Mouse (Mus musculus): Measurements from ENCODE around the gene Spdye4b. TPM values are rescaled to one million over a fixed set of nuclear protein-coding genes. Genes with fewer than 3 reads are reported as not detected.
A peak's percentile ranks its signal among the peaks of the same experiment; 100 is the strongest.
"Not testable (repeated sequence)": the region's sequence is repeated elsewhere in the genome, so short reads cannot be mapped to it uniquely, and the experiment has no call there.

The Spdye4b gene
- not detected for total RNA-seq (2018; cell fraction: chromatin; rRNA removed)
- not detected for total RNA-seq (2018; cell fraction: cytosol; rRNA removed)
- not detected for total RNA-seq (2018; cell fraction: nucleus; rRNA removed)
- not detected in 3 replicates for polyA plus RNA-seq (2018)

DNA sequence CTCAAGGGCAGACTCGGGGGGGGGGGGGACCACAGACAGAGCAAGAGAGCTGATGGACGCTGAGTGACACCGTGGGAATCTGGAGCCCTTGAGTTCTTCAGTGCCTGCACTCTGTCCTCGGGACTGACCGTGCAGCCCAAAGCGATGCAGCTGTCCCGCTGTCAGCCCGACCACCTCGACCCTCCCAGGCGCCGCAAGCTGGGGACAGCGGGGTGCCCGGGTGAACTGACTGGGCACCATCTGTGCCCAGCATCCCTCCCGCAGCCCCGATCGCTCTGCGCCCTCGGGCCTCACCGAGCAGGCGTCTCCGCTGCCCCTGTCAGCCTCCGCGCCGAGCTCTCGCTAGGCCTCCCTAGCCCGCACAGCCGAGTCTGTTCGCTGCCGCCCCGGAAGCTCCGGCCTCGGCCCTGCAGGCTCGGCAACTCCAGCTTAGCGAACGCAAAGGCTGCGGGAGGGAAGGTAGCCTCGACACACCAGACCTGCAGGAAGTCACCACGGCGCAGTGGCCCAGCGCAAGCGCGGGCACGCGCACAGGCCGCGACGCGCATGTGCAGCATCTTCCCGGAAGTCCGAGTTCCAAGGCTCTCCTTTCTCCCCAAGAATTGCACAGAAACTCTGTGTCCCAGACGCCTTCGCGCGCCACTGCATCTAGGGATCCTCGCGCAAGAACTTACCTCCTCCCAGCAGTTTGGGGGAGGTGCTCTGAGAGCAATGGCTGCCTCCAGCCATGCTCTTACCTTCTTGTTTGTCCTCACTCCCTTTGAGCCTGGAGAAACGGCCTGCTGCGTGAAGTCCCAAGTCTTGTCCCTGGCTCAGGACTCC, at the start of gene Spdye4b, which contains the start of gene Rbak:
Gene Spdye4b, plus strand, starts transcription at position 763 of the 822 bp plus-strand sequence.
Gene Rbak, minus strand, starts transcription at position 521 of the 822 bp plus-strand sequence.
- Histone ChIP-seq H3K27ac (no peak within 1 kb of the TSS), H3K36me3 (ENCODE audit: inconsistent target) (peaks cover 30% of the 10 kb centered on the region), H3K4me3 (ENCODE audit: inconsistent target) (peak within 1 kb of the TSS; percentile 40), H3K79me2 (ENCODE audit: inconsistent target) (peaks cover 9% of the 10 kb centered on the region)
- 2% methylated on average over 58 of the region's 58 CpGs for WGBS (ENCODE audit: missing documents)

DNA sequence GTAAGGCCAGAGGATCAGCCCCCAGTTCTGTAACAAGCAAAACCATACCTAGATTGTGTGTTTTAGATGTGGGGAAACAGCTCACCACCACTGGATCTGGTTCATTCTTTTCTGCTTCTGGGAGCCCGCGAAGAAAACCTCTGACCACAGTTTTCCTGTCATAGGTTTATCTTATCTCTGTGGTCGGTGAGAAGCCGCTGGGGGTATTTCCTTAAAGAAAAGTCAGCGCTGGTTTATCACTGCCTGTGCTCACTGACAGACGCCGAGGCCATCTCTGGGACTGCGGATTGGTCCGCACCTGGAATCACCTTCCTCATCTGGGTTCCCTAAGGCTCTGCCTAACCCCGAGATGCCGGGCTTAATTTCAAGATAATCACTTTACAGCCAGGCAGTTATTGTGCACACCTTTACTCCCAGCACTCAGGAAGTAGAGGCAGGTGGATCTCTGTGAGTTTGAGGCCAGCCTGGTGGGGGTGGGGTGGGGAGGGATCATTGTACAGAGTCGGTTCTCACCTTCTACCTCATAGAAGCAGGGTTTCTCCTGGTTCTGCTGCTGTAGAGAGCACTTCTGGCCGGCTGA, 47.8 kb upstream of the Spdye4b start:
- no peak overlapping the region for H3K27ac ChIP-seq
- no peaks in the 10 kb centered on the region for H3K36me3 ChIP-seq (ENCODE audit: inconsistent target)
- no peaks in the 10 kb centered on the region for H3K79me2 ChIP-seq (ENCODE audit: inconsistent target)
- H3K4me3 ChIP-seq (ENCODE audit: inconsistent target) = no peak overlapping the region
- 28% methylated on average over 13 of the region's 13 CpGs for WGBS (ENCODE audit: missing documents)

DNA sequence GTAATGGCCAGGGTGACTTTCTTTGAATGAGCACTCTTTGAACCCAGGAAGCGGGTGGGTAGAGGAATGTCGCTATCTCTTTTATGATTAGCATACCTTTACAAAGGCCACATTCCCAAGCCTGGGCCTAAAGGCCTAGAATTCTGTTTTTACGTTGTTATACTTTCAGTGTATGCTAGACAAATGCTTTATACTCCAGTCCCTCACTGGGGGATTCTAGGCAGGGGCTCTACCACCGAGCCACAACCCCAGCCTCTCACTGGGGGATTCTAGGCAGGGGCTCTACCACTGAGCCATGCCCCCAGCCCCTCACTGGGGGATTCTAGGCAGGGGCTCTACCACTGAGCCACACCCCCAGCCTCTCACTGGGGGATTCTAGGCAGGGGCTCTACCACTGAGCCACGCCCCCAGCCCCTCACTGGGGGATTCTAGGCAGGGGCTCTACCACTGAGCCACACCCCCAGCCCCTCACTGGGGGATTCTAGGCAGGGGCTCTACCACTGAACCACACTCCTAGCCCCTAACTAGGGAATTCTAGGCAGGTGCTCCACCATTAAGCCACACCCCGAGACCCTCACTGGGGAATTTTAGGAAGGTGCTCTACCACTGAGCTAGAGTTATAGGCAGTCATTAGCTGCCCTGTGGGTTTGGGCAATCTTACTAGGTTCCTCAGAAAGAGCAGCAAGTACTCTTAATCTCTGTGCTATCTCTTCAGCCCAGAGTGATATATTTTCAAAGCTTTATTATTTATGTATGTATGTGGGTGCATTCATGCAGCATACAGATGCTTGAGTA, 46.4 kb upstream of the Spdye4b start:
- not testable (repeated sequence) for H3K4me3 ChIP-seq (ENCODE audit: inconsistent target); H3K36me3 ChIP-seq (ENCODE audit: inconsistent target); H3K79me2 ChIP-seq (ENCODE audit: inconsistent target); H3K27ac ChIP-seq
- WGBS (ENCODE audit: missing documents) = 91% methylated on average over 3 of the region's 6 CpGs

DNA sequence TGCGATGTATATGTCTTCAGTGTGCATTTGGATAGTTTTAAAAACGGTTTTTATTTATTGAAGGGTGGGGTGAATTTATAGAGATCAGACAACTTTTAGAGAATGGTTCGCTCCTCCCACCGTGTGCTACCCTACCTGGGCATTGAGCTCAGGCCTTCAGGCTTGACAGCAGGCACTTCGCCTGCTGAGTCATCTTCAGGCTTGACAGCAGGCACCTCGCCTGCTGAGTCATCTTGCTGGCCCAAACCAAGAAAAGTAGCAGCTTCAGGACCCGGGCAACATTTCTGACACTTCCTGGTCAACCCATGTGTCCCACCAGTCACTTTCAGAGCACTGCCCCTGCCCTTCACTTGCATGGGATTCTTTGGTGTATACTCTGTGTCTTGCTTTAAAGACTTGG, 45.8 kb upstream of the Spdye4b start:
- 72% methylated on average over 7 of the region's 7 CpGs for WGBS (ENCODE audit: missing documents)
- Histone ChIP-seq H3K4me3 (ENCODE audit: inconsistent target) (no peak overlapping the region), H3K27ac (no peak overlapping the region), H3K36me3 (ENCODE audit: inconsistent target) (no peaks in the 10 kb centered on the region), H3K79me2 (ENCODE audit: inconsistent target) (no peaks in the 10 kb centered on the region)

DNA sequence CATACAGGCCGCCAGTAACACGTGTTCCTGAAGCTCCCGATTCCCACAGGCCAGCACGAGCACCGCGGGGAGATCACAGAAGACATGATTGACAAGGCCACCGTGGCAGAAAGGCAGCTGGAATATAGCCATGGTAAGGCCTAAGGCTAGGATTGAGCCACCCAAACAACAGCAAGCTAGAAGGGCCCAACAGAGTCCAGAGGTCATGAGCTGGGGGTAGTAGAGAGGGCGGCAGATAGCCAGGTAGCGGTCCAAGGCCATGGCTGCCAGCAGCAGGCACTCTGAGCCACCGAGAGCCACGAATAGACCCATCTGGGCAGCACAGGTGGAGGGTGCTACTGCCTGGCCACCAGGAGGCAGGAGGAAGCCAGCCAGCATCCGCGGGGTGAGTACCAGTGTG, 43.2 kb upstream of the Spdye4b start:
- Histone ChIP-seq H3K36me3 (ENCODE audit: inconsistent target) (no peaks in the 10 kb centered on the region), H3K79me2 (ENCODE audit: inconsistent target) (no peaks in the 10 kb centered on the region), H3K4me3 (ENCODE audit: inconsistent target) (no peak overlapping the region), H3K27ac (no peak overlapping the region)
- 90% methylated on average over 13 of the region's 13 CpGs for WGBS (ENCODE audit: missing documents)

DNA sequence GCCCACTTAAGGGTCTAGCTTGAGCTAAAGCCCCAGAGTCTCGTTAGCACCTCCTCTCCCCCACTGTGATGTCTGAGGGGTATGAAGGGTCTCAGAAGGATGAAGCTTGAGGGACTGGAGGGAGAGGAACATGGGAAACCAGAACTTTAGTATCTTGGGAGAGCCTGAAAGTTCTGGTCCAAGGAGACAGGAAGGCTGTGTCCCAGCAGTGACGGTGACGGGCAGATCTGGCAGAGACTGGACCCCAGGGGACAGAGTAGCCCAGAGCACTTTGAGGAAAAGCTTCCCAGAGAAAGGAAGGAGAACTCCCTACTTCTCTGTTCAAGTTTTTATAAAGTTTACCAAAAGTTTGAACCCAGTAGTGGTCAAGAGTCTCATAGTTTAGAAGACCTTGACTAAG, 33.3 kb upstream of the Spdye4b start, which contains the start of gene Olfr718-ps1:
Gene Olfr718-ps1, minus strand, starts transcription at position 101 of the 400 bp plus-strand sequence.
- Histone ChIP-seq H3K27ac (no peak within 1 kb of the TSS), H3K79me2 (ENCODE audit: inconsistent target) (no peaks in the 10 kb centered on the region), H3K4me3 (ENCODE audit: inconsistent target) (no peak within 1 kb of the TSS), H3K36me3 (ENCODE audit: inconsistent target) (no peaks in the 10 kb centered on the region)
- WGBS (ENCODE audit: missing documents) = 80% methylated on average over 3 of the region's 3 CpGs

DNA sequence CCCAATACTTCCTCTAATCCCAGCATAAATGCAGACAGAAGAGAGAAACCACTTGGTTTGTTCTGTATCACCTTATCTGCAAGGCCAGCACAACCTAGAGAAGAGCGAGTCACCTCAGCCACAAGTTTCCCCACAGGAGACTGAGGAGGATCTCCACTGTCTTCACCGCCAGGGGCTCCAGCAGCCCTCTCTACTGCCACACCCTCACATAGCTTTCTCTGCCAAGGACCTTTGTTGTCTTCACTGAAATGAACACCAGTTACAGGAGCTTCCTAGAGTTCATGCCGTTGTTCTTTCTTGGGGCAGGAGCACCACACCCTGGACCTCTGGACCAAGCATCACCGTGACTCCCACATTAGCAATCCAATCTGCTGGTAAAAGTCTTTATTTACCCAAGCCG, 32.2 kb upstream of the Spdye4b start:
- 93% methylated on average over 5 of the region's 5 CpGs for WGBS (ENCODE audit: missing documents)

DNA sequence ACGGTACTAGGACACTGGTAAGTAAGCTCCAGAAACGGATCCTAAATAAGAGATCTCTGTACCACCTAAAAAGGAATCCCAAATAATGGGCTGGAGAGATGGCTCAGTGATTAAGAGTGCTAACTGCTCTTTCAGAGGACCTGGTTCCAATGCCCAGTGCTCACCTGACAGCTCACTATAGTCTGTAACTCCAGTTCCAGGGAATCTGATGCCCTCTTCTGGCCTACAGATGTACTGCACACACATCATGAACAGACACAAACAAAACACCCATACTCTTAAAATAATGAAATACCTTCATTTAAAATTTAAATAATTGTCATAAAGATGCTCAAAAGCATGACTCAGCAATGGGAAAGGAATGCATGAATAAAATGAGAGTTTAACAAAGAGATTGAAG, 31.3 kb upstream of the Spdye4b start:
- Histone ChIP-seq H3K79me2 (ENCODE audit: inconsistent target) (no peaks in the 10 kb centered on the region), H3K27ac (no peak overlapping the region), H3K4me3 (ENCODE audit: inconsistent target) (no peak overlapping the region), H3K36me3 (ENCODE audit: inconsistent target) (no peaks in the 10 kb centered on the region)
- WGBS (ENCODE audit: missing documents) = 78% methylated on average over 1 of the region's 2 CpGs

More for the DNA sequence above, 32.2 kb upstream of the Spdye4b start:
- H3K36me3 ChIP-seq (ENCODE audit: inconsistent target) = no peaks in the 10 kb centered on the region
- no peak overlapping the region for H3K27ac ChIP-seq
- no peak overlapping the region for H3K4me3 ChIP-seq (ENCODE audit: inconsistent target)
- no peaks in the 10 kb centered on the region for H3K79me2 ChIP-seq (ENCODE audit: inconsistent target)

DNA sequence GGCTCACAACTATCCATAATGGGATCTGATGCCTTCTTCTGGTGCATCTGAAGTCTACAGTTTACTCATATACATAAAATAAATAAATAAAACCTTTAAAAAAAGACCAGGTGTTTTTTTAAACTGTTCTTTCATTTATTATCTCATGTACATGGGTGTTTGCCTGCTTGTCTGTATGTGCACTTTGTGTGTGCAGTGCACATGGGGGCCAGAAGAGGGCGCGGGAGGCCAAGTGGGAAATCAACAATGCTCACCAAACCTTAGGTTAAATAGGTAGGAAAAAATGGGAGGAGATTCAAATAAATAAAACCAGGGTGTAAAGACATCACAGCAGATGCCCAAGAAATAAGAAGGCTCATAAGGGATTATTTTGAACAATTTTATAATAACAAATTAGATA, 30.8 kb upstream of the Spdye4b start:
- H3K27ac ChIP-seq = no peak overlapping the region
- H3K79me2 ChIP-seq (ENCODE audit: inconsistent target) = no peaks in the 10 kb centered on the region
- no peak overlapping the region for H3K4me3 ChIP-seq (ENCODE audit: inconsistent target)
- 72% methylated on average over 2 of the region's 2 CpGs for WGBS (ENCODE audit: missing documents)
- no peaks in the 10 kb centered on the region for H3K36me3 ChIP-seq (ENCODE audit: inconsistent target)

DNA sequence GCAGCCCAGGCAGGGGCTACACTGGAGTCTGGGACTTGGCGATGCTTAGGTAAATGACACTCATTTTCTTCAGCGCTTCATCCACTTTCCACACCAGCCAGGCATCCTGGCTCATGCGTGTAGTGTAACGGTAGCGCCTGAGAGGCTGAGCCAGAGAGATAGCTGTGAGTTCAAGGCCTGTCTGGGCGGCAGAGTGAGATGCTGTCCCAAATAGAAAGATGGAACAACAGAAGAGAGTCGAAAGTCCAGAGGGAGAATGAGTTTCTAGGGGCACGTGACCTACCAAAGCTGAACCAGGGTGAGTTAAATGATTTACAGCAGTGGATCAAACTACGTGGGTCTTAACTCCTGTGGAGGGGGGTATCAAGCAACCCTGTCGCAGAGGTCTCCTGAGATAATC, 27.1 kb upstream of the Spdye4b start:
- no peak overlapping the region for H3K4me3 ChIP-seq (ENCODE audit: inconsistent target)
- 92% methylated on average over 10 of the region's 10 CpGs for WGBS (ENCODE audit: missing documents)
- no peak overlapping the region for H3K27ac ChIP-seq

DNA sequence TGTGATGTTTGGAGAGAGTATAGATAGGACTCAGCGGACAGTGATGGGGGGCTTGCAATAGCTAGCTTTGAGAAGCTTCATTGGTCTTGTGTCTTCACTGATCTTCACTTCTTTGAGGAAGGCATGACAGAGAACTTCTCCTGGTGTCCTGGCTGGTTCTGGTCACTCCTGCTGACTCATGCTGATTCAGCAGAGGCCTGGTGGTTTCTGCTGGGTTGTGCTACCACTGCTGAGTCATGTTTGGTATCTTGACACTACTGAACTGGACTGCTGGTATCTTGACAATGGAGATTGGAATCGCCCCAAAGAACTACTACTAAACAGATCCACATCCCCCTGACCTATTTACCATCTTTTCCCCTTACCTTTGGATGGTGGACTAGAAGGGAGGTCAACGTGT, 25.3 kb upstream of the Spdye4b start:
- Histone ChIP-seq H3K36me3 (ENCODE audit: inconsistent target) (no peaks in the 10 kb centered on the region), H3K4me3 (ENCODE audit: inconsistent target) (no peak overlapping the region)
- 90% methylated on average over 3 of the region's 3 CpGs for WGBS (ENCODE audit: missing documents)

More for the DNA sequence above, 27.1 kb upstream of the Spdye4b start:
- Histone ChIP-seq H3K79me2 (ENCODE audit: inconsistent target) (no peaks in the 10 kb centered on the region), H3K36me3 (ENCODE audit: inconsistent target) (no peaks in the 10 kb centered on the region)

DNA sequence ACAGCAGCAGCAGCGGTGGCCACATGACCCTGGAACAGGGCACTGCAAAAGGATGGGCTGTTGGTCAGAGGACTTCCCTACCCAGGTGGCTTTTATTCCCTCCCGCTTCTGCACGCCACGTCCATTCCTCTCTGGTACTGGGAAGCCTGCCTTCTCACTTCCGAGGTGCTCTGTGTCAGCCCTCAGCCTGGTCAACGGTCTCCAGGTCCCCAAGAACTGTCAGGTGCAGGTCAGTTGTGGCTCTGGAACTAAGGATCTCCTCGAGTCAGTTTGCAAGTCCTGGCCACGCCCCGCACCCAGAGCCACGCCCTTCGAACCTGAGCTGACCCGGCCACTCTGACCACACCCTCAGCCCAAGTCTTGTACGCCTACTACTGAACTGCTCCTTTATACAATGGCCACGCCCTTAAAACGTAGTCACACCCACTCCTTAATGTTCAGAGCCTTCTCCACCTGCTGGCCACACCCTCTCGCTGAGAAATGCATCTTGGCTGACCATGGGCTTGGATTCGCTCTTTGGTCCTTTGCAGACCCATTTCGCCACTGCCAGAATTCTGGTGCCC, 15.2 kb upstream of the Spdye4b start:
- no peaks in the 10 kb centered on the region for H3K79me2 ChIP-seq (ENCODE audit: inconsistent target)
- no peaks in the 10 kb centered on the region for H3K36me3 ChIP-seq (ENCODE audit: inconsistent target)
- no peak overlapping the region for H3K27ac ChIP-seq
- WGBS (ENCODE audit: missing documents) = 22% methylated on average over 18 of the region's 18 CpGs
- H3K4me3 ChIP-seq (ENCODE audit: inconsistent target) = no peak overlapping the region

More for the DNA sequence above, 25.3 kb upstream of the Spdye4b start:
- Histone ChIP-seq H3K27ac (no peak overlapping the region), H3K79me2 (ENCODE audit: inconsistent target) (no peaks in the 10 kb centered on the region)

DNA sequence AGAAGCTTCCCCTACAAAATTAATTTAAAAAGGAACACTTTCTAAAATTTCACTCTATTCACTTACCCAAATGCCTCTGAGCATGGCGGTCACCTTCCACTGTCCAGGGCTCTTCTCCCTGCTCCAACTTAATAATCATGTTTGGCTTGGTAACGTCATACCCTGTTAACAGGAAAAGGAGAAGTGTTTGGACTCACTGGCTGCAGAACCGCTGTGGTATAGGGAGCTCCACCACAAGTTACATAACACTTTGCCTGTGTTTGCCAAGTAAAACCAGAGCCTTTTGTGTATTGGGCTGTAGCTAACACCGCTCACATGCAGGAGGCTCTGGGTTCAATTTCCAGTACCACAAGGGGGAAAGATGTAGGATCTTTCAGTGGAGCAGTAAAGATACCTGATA, 4.8 kb upstream of the Spdye4b start:
- Histone ChIP-seq H3K4me3 (ENCODE audit: inconsistent target) (no peak overlapping the region), H3K27ac (no peak overlapping the region), H3K36me3 (ENCODE audit: inconsistent target) (peaks cover 57% of the 10 kb centered on the region), H3K79me2 (ENCODE audit: inconsistent target) (peaks cover 9% of the 10 kb centered on the region)
- WGBS (ENCODE audit: missing documents) = 31% methylated on average over 4 of the region's 4 CpGs

DNA sequence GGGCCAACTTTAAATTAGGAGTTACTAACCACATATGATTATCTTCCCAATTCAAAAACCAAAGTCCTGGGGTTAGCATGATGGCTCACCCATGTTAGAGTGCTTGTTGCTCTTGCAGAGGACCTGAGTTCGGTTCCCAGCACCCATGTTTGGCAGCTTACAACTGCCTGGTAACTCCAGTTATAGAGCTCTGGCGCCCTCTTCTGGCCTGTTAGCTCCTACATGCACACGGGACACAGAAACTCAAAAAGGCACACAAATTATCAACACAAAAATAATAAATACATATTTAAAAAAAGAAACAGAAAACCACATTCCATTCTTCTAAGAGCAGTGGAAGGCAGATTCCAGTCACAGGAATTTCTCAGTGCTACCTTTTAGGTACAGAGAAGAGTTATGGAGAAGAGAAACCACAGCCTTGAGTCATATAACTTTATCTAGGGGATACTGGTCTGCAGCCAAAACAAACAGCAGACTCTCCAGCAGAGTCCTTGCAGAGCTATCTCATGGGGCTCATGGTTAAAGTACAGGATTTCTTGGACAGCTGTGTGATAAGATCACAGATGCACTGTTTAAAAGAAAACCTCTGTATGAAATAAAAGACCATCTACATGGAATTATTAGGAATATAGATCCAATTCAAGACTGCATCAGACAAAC, 3.1 kb upstream of the Spdye4b start:
- 98% methylated on average over 3 of the region's 3 CpGs for WGBS (ENCODE audit: missing documents)
- Histone ChIP-seq H3K36me3 (ENCODE audit: inconsistent target) (peaks cover 57% of the 10 kb centered on the region), H3K4me3 (ENCODE audit: inconsistent target) (no peak overlapping the region), H3K79me2 (ENCODE audit: inconsistent target) (peaks cover 9% of the 10 kb centered on the region), H3K27ac (no peak overlapping the region)

All from macrophage (primary cell).